Mouse (Mus musculus) kidney, postnatal 0 days (tissue): ENCODE results near the gene Nell2. TPM values are rescaled to one million over a fixed set of nuclear protein-coding genes. Genes with fewer than 3 reads are reported as not detected.

Experiments
- ATAC-seq: fragments of 200-750 bp; cut with Nextera tagmentation; replicated peaks from 2 replicates; pipeline ENCODE4 v1.8.0; 2017; ENCODE audit warnings: low read depth, moderate number of reproducible peaks, moderate TSS enrichment, moderate library complexity; ENCODE audit not compliant: low FRiP score
- DNase-seq: peaks from one replicate; pipeline ENCODE4 v3.0.0-alpha.2; 2016; ENCODE audit warnings: low spot score
- H3K27ac ChIP-seq: fragments of 300-500 bp; sonication (generic); 2 replicates; pipeline ENCODE4 v1.5.1; 2014; ENCODE audit warnings: mild to moderate bottlenecking
- H3K27me3 ChIP-seq: fragments of 300-500 bp; sonication (generic); 2 replicates; pipeline ENCODE4 v1.6.1; 2014; ENCODE audit warnings: low read length, mixed read lengths; ENCODE audit not compliant: insufficient read depth
- H3K36me3 ChIP-seq: fragments of 300-500 bp; sonication (generic); 2 replicates; pipeline ENCODE4 v1.6.1; 2014; ENCODE audit warnings: low read length, mixed read lengths; ENCODE audit not compliant: insufficient read depth
- H3K4me1 ChIP-seq: fragments of 300-500 bp; sonication (generic); replicated peaks from 2 replicates; pipeline ENCODE4 v1.6.1; 2014; ENCODE audit warnings: antibody characterized with exemption, low read length, mixed read lengths; ENCODE audit not compliant: insufficient read depth
- H3K4me2 ChIP-seq: fragments of 300-500 bp; sonication (generic); 2 replicates; pipeline ENCODE4 v1.6.1; 2014; ENCODE audit warnings: mild to moderate bottlenecking, low read length, moderate library complexity, mixed read lengths
- H3K4me3 ChIP-seq: fragments of 300-500 bp; sonication (generic); replicated peaks from 2 replicates; pipeline ENCODE4 v1.5.1; 2014; ENCODE audit warnings: low read depth, low read length
- H3K9ac ChIP-seq: fragments of 300-500 bp; sonication (generic); 2 replicates; pipeline ENCODE4 v1.6.1; 2014; ENCODE audit warnings: low read depth, low read length
- H3K9me3 ChIP-seq: fragments of 300-500 bp; sonication (generic); replicated peaks from 2 replicates; pipeline ENCODE4 v1.6.1; 2016; ENCODE audit warnings: low read length, inconsistent platforms, mixed read lengths
- CTCF ChIP-seq: IDR thresholded peaks from 2 replicates; pipeline ENCODE4 v1.5.1; 2016; ENCODE audit warnings: antibody characterized with exemption, low read depth, mild to moderate bottlenecking, moderate library complexity
- WGBS: fragments of 180-500 bp; shearing (Covaris S2); extraction: QIAGEN DNeasy Blood & Tissue Kit; methylation state at CpG from one replicate; pipeline ENCODE4 v1.1.7; 2014; 5-methylcytosine and 5-hydroxymethylcytosine counted together
- polyA plus RNA-seq: library from polyadenylated mRNA; unstranded; fragments of >200 nt; fragmentation: Nextera tagmentation; extraction: Ambion mirVana; gene quantifications from 2 replicates; pipeline ENCODE4 v1.2.1, GENCODE M21; 2015

Nell2 gene
- polyA plus RNA-seq, 1 experiment from 2014 or later: 8.2 TPM

- no peak for DNase-seq
- H3K36me3 ChIP-seq: no peaks in the 10 kb centered on the region
Measured at GRCm38 (mm10) chr15:95275553-95275952, 252.8 kb downstream of the Nell2 start.

GRCm38 (mm10) chr15:95273236-95273635 is 255.1 kb downstream of the Nell2 start:
- no peak for TF ChIP-seq CTCF
- Histone ChIP-seq H3K4me3 (no peak overlapping the region), H3K36me3 (no peaks in the 10 kb centered on the region), H3K9me3 (no peaks in the 10 kb centered on the region), H3K9ac (no peak overlapping the region), H3K4me1 (no peaks in the 10 kb centered on the region), H3K27ac (no peak overlapping the region), H3K4me2 (no peak overlapping the region), H3K27me3 (no peaks in the 10 kb centered on the region)
- no peak for ATAC-seq
- DNase-seq: no peak
- WGBS: 77% methylated on average over 3 of the region's 3 CpGs

More at GRCm38 (mm10) chr15:95275553-95275952, 252.8 kb downstream of the Nell2 start:
- H3K9me3 ChIP-seq: no peaks in the 10 kb centered on the region
- H3K27me3 ChIP-seq: no peaks in the 10 kb centered on the region
- TF ChIP-seq CTCF: no peak
- WGBS: 85% methylated on average over 5 of the region's 5 CpGs
- H3K9ac ChIP-seq: no peak overlapping the region
- H3K27ac ChIP-seq: no peak overlapping the region
- no peak overlapping the region for H3K4me2 ChIP-seq
- H3K4me1 ChIP-seq: no peaks in the 10 kb centered on the region
- H3K4me3 ChIP-seq: no peak overlapping the region
- ATAC-seq: no peak

- no peak overlapping the region for H3K9ac ChIP-seq
- no peaks in the 10 kb centered on the region for H3K4me1 ChIP-seq
- H3K9me3 ChIP-seq: no peaks in the 10 kb centered on the region
- no peak overlapping the region for H3K4me3 ChIP-seq
- ATAC-seq (no peak), DNase-seq (no peak)
- no peaks in the 10 kb centered on the region for H3K36me3 ChIP-seq
- WGBS: 85% methylated on average over 3 of the region's 3 CpGs
- H3K27me3 ChIP-seq: no peaks in the 10 kb centered on the region
- H3K4me2 ChIP-seq: no peak overlapping the region
- TF ChIP-seq CTCF: peak; percentile 62
- no peak overlapping the region for H3K27ac ChIP-seq
Measured at GRCm38 (mm10) chr15:95272167-95272566, 256.2 kb downstream of the Nell2 start.

GRCm38 (mm10) chr15:95259671-95260450 is 268.5 kb downstream of the Nell2 start:
- DNase-seq (no peak), ATAC-seq (no peak)
- no peak overlapping the region for H3K9ac ChIP-seq
- H3K4me1 ChIP-seq: no peaks in the 10 kb centered on the region
- no peak for TF ChIP-seq CTCF
- no peaks in the 10 kb centered on the region for H3K27me3 ChIP-seq
- no peak overlapping the region for H3K4me3 ChIP-seq
- H3K4me2 ChIP-seq: no peak overlapping the region
- no peaks in the 10 kb centered on the region for H3K9me3 ChIP-seq
- 80% methylated on average over 2 of the region's 2 CpGs for WGBS
- no peak overlapping the region for H3K27ac ChIP-seq
- H3K36me3 ChIP-seq: no peaks in the 10 kb centered on the region

GRCm38 (mm10) chr15:95257131-95257530 is 271.2 kb downstream of the Nell2 start:
- WGBS: 55% methylated on average over 9 of the region's 9 CpGs
- no peaks in the 10 kb centered on the region for H3K36me3 ChIP-seq
- H3K9me3 ChIP-seq: no peaks in the 10 kb centered on the region
- H3K4me3 ChIP-seq: no peak overlapping the region
- DNase-seq: no peak
- H3K27ac ChIP-seq: no peak overlapping the region
- no peaks in the 10 kb centered on the region for H3K4me1 ChIP-seq
- no peak overlapping the region for H3K9ac ChIP-seq
- ATAC-seq: no peak
- H3K4me2 ChIP-seq: no peak overlapping the region
- H3K27me3 ChIP-seq: no peaks in the 10 kb centered on the region
- TF ChIP-seq CTCF: no peak

- Histone ChIP-seq H3K27me3 (no peaks in the 10 kb centered on the region), H3K4me1 (no peaks in the 10 kb centered on the region), H3K4me2 (no peak overlapping the region), H3K27ac (no peak overlapping the region), H3K36me3 (no peaks in the 10 kb centered on the region), H3K9ac (no peak overlapping the region), H3K9me3 (no peaks in the 10 kb centered on the region), H3K4me3 (no peak overlapping the region)
- ATAC-seq: no peak
- WGBS: 93% methylated on average over 11 of the region's 11 CpGs
- no peak for TF ChIP-seq CTCF
- DNase-seq: no peak
Measured at GRCm38 (mm10) chr15:95245516-95245915, 282.8 kb downstream of the Nell2 start.
